In genomic region chr17:5097046-5097445, GRCm38 (mm10) we compare ENCODE assay signal across 21 mouse cellular contexts.
DNase-seq lines count a peak whose midpoint lies in the region; ATAC-seq and TF ChIP-seq lines count a peak whose summit lies in the region.
"Had no signal": no experiment of that assay in that cellular context is flagged by ENCODE, and none has a peak within 500 bp of the region (broad histone marks: within the 10 kb centered on the region; RNA-seq: fewer than 3 reads in every experiment).

No protein-coding gene starts in this region.

- no peaks in the 10 kb centered on the region for H3K9me3 ChIP-seq in forebrain, embryonic 11.5 days (ENCODE audit: control insufficient read depth, low read length)
- no peaks in the 10 kb centered on the region for H3K9me3 ChIP-seq in forebrain, embryonic 12.5 days
- no peaks in the 10 kb centered on the region for H3K9me3 ChIP-seq in kidney, postnatal 0 days (replicated peaks; ENCODE audit: low read length)
- H3K9me3 ChIP-seq in liver, embryonic 13.5 days (replicated peaks), result no peaks in the 10 kb centered on the region
- no peaks in the 10 kb centered on the region for H3K9me3 ChIP-seq in liver, embryonic 11.5 days (ENCODE audit: control insufficient read depth, low read length)
- H3K9me3 ChIP-seq: forebrain, embryonic 10.5 days; forebrain, embryonic 15.5 days; G1E; hindbrain, embryonic 12.5 days; hindbrain, embryonic 15.5 days had no signal

- H3K4me3 ChIP-seq in forebrain, embryonic 11.5 days (ENCODE audit: low read depth, low read length), result no peak overlapping the region
- H3K4me3 ChIP-seq in forebrain, embryonic 12.5 days (replicated peaks), result no peak overlapping the region
- H3K4me3 ChIP-seq in kidney, postnatal 0 days (replicated peaks; ENCODE audit: low read depth, low read length), result no peak overlapping the region
- no peak overlapping the region for H3K4me3 ChIP-seq in liver, embryonic 13.5 days (replicated peaks)
- H3K4me3 ChIP-seq in liver, embryonic 11.5 days (ENCODE audit: low read depth, low read length), result no peak overlapping the region
- H3K4me3 ChIP-seq: forebrain, embryonic 10.5 days; forebrain, embryonic 15.5 days; heart, adult 2 months; hindbrain, embryonic 12.5 days; hindbrain, embryonic 15.5 days had no signal

- TF ChIP-seq CTCF in kidney, postnatal 0 days (IDR thresholded peaks at IDR 0.05; ENCODE audit: low read depth), result no peak

- no peak for ATAC-seq in forebrain, embryonic 11.5 days (replicated peaks; ENCODE audit: low FRiP score)
- no peak for ATAC-seq in forebrain, embryonic 12.5 days (ENCODE audit: low FRiP score)
- ATAC-seq in kidney, postnatal 0 days (replicated peaks; ENCODE audit: low FRiP score, low read depth), result no peak
- no peak for ATAC-seq in liver, embryonic 13.5 days (ENCODE audit: low read depth)
- ATAC-seq in liver, embryonic 11.5 days (replicated peaks; ENCODE audit: low FRiP score), result no peak
- ATAC-seq: forebrain, embryonic 15.5 days; Patski had no signal

- no peaks in the 10 kb centered on the region for H3K36me3 ChIP-seq in forebrain, embryonic 11.5 days (ENCODE audit: control insufficient read depth, insufficient read depth, low read length)
- peaks cover 3% of the 10 kb centered on the region; the same call in 1 of the 2 replicates for H3K36me3 ChIP-seq in forebrain, embryonic 12.5 days (replicated peaks)
- H3K36me3 ChIP-seq in kidney, postnatal 0 days (ENCODE audit: insufficient read depth, low read length), result no peaks in the 10 kb centered on the region
- H3K36me3 ChIP-seq in liver, embryonic 13.5 days, result no peaks in the 10 kb centered on the region; the same call in 1 of the 2 replicates
- no peaks in the 10 kb centered on the region for H3K36me3 ChIP-seq in liver, embryonic 11.5 days (ENCODE audit: control insufficient read depth, insufficient read depth, low read length)
- H3K36me3 ChIP-seq: forebrain, embryonic 15.5 days; hindbrain, embryonic 15.5 days had no signal

- peaks cover 9% of the 10 kb centered on the region; the same call in 1 of the 2 replicates for H3K4me1 ChIP-seq in forebrain, embryonic 11.5 days (replicated peaks; ENCODE audit: control insufficient read depth, insufficient read depth, low read length)
- peaks cover 29% of the 10 kb centered on the region for H3K4me1 ChIP-seq in forebrain, embryonic 12.5 days
- peaks cover 8% of the 10 kb centered on the region for H3K4me1 ChIP-seq in kidney, postnatal 0 days (replicated peaks; ENCODE audit: insufficient read depth, low read length)
- peaks cover 98% of the 10 kb centered on the region for H3K4me1 ChIP-seq in liver, embryonic 13.5 days (replicated peaks)
- peaks cover 48% of the 10 kb centered on the region for H3K4me1 ChIP-seq in liver, embryonic 11.5 days (replicated peaks; ENCODE audit: control insufficient read depth, insufficient read depth, low read length)

- WGBS in forebrain, embryonic 11.5 days, result 87% methylated on average over 4 of the region's 4 CpGs
- 87% methylated on average over 4 of the region's 4 CpGs for WGBS in forebrain, embryonic 12.5 days
- WGBS in kidney, postnatal 0 days, result 79% methylated on average over 4 of the region's 4 CpGs
- 89% methylated on average over 4 of the region's 4 CpGs for WGBS in liver, embryonic 13.5 days (ENCODE audit: insufficient replicate concordance)
- 88% methylated on average over 4 of the region's 4 CpGs for WGBS in liver, embryonic 11.5 days

- H3K4me2 ChIP-seq in forebrain, embryonic 11.5 days (ENCODE audit: low read depth, low read length, severe bottlenecking), result no peak overlapping the region
- H3K4me2 ChIP-seq in forebrain, embryonic 12.5 days, result no peak overlapping the region
- H3K4me2 ChIP-seq in kidney, postnatal 0 days (ENCODE audit: low read length), result no peak overlapping the region
- no peak overlapping the region for H3K4me2 ChIP-seq in liver, embryonic 13.5 days
- no peak overlapping the region for H3K4me2 ChIP-seq in liver, embryonic 11.5 days
- H3K4me2 ChIP-seq: forebrain, embryonic 15.5 days; heart, embryonic 11.5 days; hindbrain, embryonic 12.5 days; hindbrain, embryonic 15.5 days had no signal

- no peak overlapping the region for H3K27ac ChIP-seq in forebrain, embryonic 11.5 days (ENCODE audit: low read depth, low read length)
- no peak overlapping the region for H3K27ac ChIP-seq in forebrain, embryonic 12.5 days
- peak overlapping the region; percentile 56; the same call in 1 of the 2 replicates for H3K27ac ChIP-seq in kidney, postnatal 0 days
- H3K27ac ChIP-seq in liver, embryonic 13.5 days, result peak overlapping the region; percentile 97
- H3K27ac ChIP-seq in liver, embryonic 11.5 days (ENCODE audit: low read depth, low read length), result no peak overlapping the region
- H3K27ac ChIP-seq: forebrain, embryonic 15.5 days; heart, adult 2 months; hindbrain, embryonic 15.5 days had no signal

- H3K27me3 ChIP-seq in forebrain, embryonic 11.5 days (ENCODE audit: control insufficient read depth, insufficient read depth, low read length), result no peaks in the 10 kb centered on the region
- no peaks in the 10 kb centered on the region for H3K27me3 ChIP-seq in forebrain, embryonic 12.5 days
- no peaks in the 10 kb centered on the region for H3K27me3 ChIP-seq in kidney, postnatal 0 days (ENCODE audit: insufficient read depth, low read length)
- H3K27me3 ChIP-seq in liver, embryonic 13.5 days, result no peaks in the 10 kb centered on the region
- H3K27me3 ChIP-seq in liver, embryonic 11.5 days (replicated peaks; ENCODE audit: control insufficient read depth, insufficient read depth, low read length), result no peaks in the 10 kb centered on the region
- H3K27me3 ChIP-seq: forebrain, embryonic 15.5 days; hindbrain, embryonic 12.5 days; hindbrain, embryonic 15.5 days; Patski had no signal

- DNase-seq in forebrain, embryonic 11.5 days (ENCODE audit: low spot score), result peak; percentile 49
- DNase-seq in kidney, postnatal 0 days (ENCODE audit: low spot score), result no peak
- DNase-seq in kidney, postnatal 4 days, result no peak
- DNase-seq in liver, embryonic 13.5 days, result no peak
- DNase-seq in liver, embryonic 11.5 days (ENCODE audit: low spot score), result no peak
- DNase-seq in left cerebral cortex, adult 8-10 months (ENCODE audit: low spot score in 2 of 2), result no peak
- DNase-seq: adrenal gland, postnatal 10 days; adrenal gland, postnatal 36 days; cerebellum, adult 18-20 months; cerebellum, adult 9-10 months; cerebellum, postnatal 14 days; gastrocnemius, postnatal 25 days; heart, adult 2 months had no signal

- no peak overlapping the region for H3K9ac ChIP-seq in forebrain, embryonic 11.5 days (ENCODE audit: low read length)
- H3K9ac ChIP-seq in forebrain, embryonic 12.5 days, result no peak overlapping the region
- H3K9ac ChIP-seq in kidney, postnatal 0 days (ENCODE audit: low read depth, low read length), result no peak overlapping the region
- H3K9ac ChIP-seq in liver, embryonic 13.5 days, result no peak overlapping the region; the same call in 1 of the 2 replicates
- no peak overlapping the region for H3K9ac ChIP-seq in liver, embryonic 11.5 days (ENCODE audit: low read depth, low read length)
- H3K9ac ChIP-seq: forebrain, embryonic 15.5 days; hindbrain, embryonic 12.5 days; hindbrain, embryonic 15.5 days had no signal

Comparison
In these comparisons a context has a peak if more than half of its experiments do, and no peak if none do; other contexts are left out.
1. H3K27ac ChIP-seq: peak in kidney, postnatal 0 days (single experiment) and liver, embryonic 13.5 days (single experiment); none in forebrain, embryonic 11.5 days (single experiment), forebrain, embryonic 12.5 days (single experiment) and liver, embryonic 11.5 days (single experiment).